Mouse (Mus musculus): ENCODE results near the gene Rec8. TPM values are rescaled to one million over a fixed set of nuclear protein-coding genes. Genes with fewer than 3 reads are reported as not detected.

The Rec8 gene
- total and polyA plus RNA-seq, 2 experiments from 2014 or later: 12.2 to 12.8 TPM

GRCm38 (mm10) chr14:55578668-55579269 lies 39.1 kb upstream of the Rec8 start:
- Histone ChIP-seq H3K27me3 (ENCODE audit: insufficient read depth, low read length) (no peaks in the 10 kb centered on the region), H3K4me2 (ENCODE audit: low read depth, low read length) (peak overlapping the region; percentile 92), H3K4me3 (ENCODE audit: low read length) (peak overlapping the region; percentile 57), H3K4me1 (ENCODE audit: insufficient read depth, low read length) (no peaks in the 10 kb centered on the region), H3K9ac (replicated peaks; ENCODE audit: low read length) (peak overlapping the region; percentile 83), H3K27ac (peak overlapping the region; percentile 85), H3K9me3 (ENCODE audit: low read length) (no peaks in the 10 kb centered on the region), H3K36me3 (ENCODE audit: insufficient read depth, low read length) (peaks cover 9% of the 10 kb centered on the region; the same call in 1 of the 2 replicates)
- WGBS: 38% methylated on average over 6 of the region's 6 CpGs
- no peak for TF ChIP-seq CTCF (IDR thresholded peaks at IDR 0.05; ENCODE audit: low read depth)
- ATAC-seq (peak; percentile 24), DNase-seq (ENCODE audit: low spot score) (peak; percentile 64)

DNA sequence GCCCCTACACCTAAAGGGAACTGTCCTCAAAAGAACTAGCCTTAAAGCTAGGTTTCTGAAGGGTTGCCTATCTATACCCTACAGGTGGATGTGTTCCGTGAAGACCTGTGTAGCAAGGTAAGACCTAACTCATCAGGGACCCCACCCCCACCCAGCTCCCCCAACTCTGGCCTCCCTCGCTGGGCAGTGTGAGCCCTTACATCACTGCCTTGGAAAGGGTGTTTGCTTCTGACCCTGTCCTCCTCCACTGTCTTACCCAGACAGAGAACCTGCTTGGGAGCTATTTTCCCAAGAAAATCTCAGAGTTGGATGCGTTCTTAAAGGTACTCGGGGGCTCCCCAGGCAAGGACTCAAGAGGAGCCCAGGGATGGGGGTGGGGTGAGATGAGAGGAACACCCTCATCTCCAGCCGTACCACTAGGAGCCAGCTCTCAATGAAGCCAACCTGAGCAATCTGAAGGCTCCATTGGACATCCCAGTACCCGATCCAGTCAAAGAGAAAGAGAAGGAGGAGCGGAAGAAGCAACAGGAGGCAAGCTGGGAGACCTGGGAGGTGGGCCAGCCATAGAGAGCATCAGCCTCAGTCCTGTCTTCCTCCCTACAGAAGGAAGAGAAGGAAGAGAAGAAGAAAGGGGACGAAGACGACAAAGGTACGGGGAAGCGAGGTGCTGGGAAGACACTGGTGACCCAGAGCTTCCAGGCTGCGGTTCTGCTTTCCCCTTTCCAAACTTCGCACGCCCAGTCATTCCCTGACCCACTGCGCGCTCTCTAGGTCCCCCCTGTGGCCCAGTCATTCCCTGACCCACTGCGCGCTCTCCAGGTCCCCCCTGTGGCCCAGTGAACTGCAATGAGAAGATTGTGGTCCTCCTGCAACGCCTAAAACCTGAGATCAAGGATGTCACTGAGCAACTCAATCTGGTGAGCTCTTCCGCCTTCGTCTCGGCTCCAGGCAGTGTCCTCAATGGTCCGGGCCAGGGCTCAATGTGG lies 38.0 kb upstream of the Rec8 start:
- Histone ChIP-seq H3K9me3 (ENCODE audit: low read length) (no peaks in the 10 kb centered on the region), H3K36me3 (ENCODE audit: insufficient read depth, low read length) (peaks cover 9% of the 10 kb centered on the region; the same call in 1 of the 2 replicates), H3K4me2 (ENCODE audit: low read depth, low read length) (no peak overlapping the region), H3K27me3 (ENCODE audit: insufficient read depth, low read length) (no peaks in the 10 kb centered on the region), H3K4me1 (ENCODE audit: insufficient read depth, low read length) (0 out of 2 replicates have a peak, but pooled peaks cover 5% of the 10 kb centered on the region), H3K4me3 (ENCODE audit: low read length) (no peak overlapping the region), H3K9ac (replicated peaks; ENCODE audit: low read length) (no peak overlapping the region), H3K27ac (no peak overlapping the region)
- WGBS: 85% methylated on average over 23 of the region's 23 CpGs
- ATAC-seq (no peak), DNase-seq (ENCODE audit: low spot score) (no peak)
- no peak for TF ChIP-seq CTCF (IDR thresholded peaks at IDR 0.05; ENCODE audit: low read depth)

DNA sequence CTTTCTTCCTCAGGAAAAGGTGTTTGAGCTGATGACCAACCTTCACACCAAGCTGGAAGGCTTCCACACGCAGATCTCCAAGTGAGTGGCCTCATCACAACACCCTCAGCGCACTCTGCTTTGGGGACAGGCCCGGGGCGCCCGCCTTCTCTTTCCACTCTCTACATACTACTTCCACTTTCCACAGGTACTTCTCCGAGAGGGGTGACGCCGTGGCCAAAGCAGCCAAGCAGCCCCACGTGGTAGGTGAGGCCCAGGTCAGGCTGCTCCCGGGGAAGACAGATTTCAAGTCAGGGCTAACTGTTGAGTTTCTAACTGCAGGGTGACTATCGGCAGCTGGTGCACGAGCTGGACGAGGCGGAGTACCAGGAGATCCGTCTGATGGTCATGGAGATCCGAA lies 37.1 kb upstream of the Rec8 start:
- Histone ChIP-seq H3K4me3 (ENCODE audit: low read length) (no peak overlapping the region), H3K27ac (no peak overlapping the region), H3K4me2 (ENCODE audit: low read depth, low read length) (no peak overlapping the region), H3K9ac (replicated peaks; ENCODE audit: low read length) (no peak overlapping the region), H3K27me3 (ENCODE audit: insufficient read depth, low read length) (no peaks in the 10 kb centered on the region), H3K4me1 (ENCODE audit: insufficient read depth, low read length) (0 out of 2 replicates have a peak, but pooled peaks cover 9% of the 10 kb centered on the region), H3K36me3 (ENCODE audit: insufficient read depth, low read length) (peaks cover 9% of the 10 kb centered on the region; the same call in 1 of the 2 replicates), H3K9me3 (ENCODE audit: low read length) (no peaks in the 10 kb centered on the region)
- DNase-seq (ENCODE audit: low spot score) (no peak), ATAC-seq (no peak)
- TF ChIP-seq CTCF (IDR thresholded peaks at IDR 0.05; ENCODE audit: low read depth): no peak
- 94% methylated on average over 16 of the region's 16 CpGs for WGBS

GRCm38 (mm10) chr14:55581981-55582681 lies 35.7 kb upstream of the Rec8 start:
- Histone ChIP-seq H3K4me2 (ENCODE audit: low read depth, low read length) (no peak overlapping the region), H3K9ac (replicated peaks; ENCODE audit: low read length) (no peak overlapping the region), H3K36me3 (ENCODE audit: insufficient read depth, low read length) (peaks cover 9% of the 10 kb centered on the region; the same call in 1 of the 2 replicates), H3K9me3 (ENCODE audit: low read length) (no peaks in the 10 kb centered on the region), H3K27ac (no peak overlapping the region), H3K27me3 (ENCODE audit: insufficient read depth, low read length) (no peaks in the 10 kb centered on the region), H3K4me3 (ENCODE audit: low read length) (no peak overlapping the region), H3K4me1 (ENCODE audit: insufficient read depth, low read length) (0 out of 2 replicates have a peak, but pooled peaks cover 9% of the 10 kb centered on the region)
- DNase-seq (ENCODE audit: low spot score) (no peak), ATAC-seq (no peak)
- 82% methylated on average over 9 of the region's 9 CpGs for WGBS
- TF ChIP-seq CTCF (IDR thresholded peaks at IDR 0.05; ENCODE audit: low read depth): peak; percentile 50

- TF ChIP-seq CTCF (IDR thresholded peaks at IDR 0.05; ENCODE audit: low read depth): no peak
- Histone ChIP-seq H3K4me3 (ENCODE audit: low read length) (peak overlapping the region; percentile 54), H3K27me3 (ENCODE audit: insufficient read depth, low read length) (no peaks in the 10 kb centered on the region), H3K27ac (peak overlapping the region; percentile 79), H3K36me3 (ENCODE audit: insufficient read depth, low read length) (peaks cover 9% of the 10 kb centered on the region; the same call in 1 of the 2 replicates), H3K9ac (replicated peaks; ENCODE audit: low read length) (peak overlapping the region; percentile 71), H3K4me2 (ENCODE audit: low read depth, low read length) (peak overlapping the region; percentile 79), H3K9me3 (ENCODE audit: low read length) (no peaks in the 10 kb centered on the region), H3K4me1 (ENCODE audit: insufficient read depth, low read length) (0 out of 2 replicates have a peak, but pooled peaks cover 9% of the 10 kb centered on the region)
- DNase-seq (ENCODE audit: low spot score) (no peak), ATAC-seq (no peak)
- WGBS: 44% methylated on average over 5 of the region's 5 CpGs
Measured at GRCm38 (mm10) chr14:55584303-55584701, 33.5 kb upstream of the Rec8 start.
